Mouse (Mus musculus): Measurements from ENCODE around the gene Ppp2r5a. TPM values are rescaled to one million over a fixed set of nuclear protein-coding genes. Genes with fewer than 3 reads are reported as not detected.

The Ppp2r5a gene
- polyA plus RNA-seq, 1 experiment = 28.1 TPM

DNA sequence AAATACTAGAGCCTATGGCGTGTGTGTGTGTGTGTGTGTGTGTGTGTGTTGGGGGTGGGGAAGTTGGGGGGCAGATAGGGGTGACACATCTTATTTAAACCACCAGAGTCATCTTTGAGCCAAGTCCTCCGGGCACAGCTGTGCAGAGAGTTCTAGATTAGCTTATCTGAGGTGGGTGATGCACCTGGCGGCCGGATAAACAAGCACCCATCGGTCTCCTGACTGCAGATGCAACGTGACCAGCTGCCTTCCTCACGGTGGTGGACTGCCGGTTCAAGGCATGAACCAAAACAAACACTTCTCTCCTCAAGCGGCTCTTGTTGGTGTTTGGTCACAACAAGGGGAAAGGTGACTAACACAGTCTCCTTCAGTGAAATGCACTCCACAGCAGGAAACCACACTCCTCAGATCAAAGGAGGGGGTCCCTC, 42.8 kb upstream of the Ppp2r5a start:
- Histone ChIP-seq H3K36me3 (ENCODE audit: control insufficient read depth, insufficient read depth) (no peaks in the 10 kb centered on the region), H3K4me2 (ENCODE audit: low read depth) (no peak overlapping the region), H3K79me2 (ENCODE audit: control insufficient read depth, insufficient read depth) (no peaks in the 10 kb centered on the region), H3K27me3 (ENCODE audit: control insufficient read depth, insufficient read depth, insufficient read length) (no peaks in the 10 kb centered on the region), H3ac (ENCODE audit: control insufficient read depth, insufficient read length) (no peak overlapping the region), H3K4me3 (no peak overlapping the region)
- no peak for TF ChIP-seq USF1 (IDR thresholded peaks at IDR 0.05; ENCODE audit: low read depth)
- TF ChIP-seq MYOD1 (IDR thresholded peaks at IDR 0.05; ENCODE audit: control insufficient read depth in 1 of 3, insufficient read length in 2 of 3, low read depth in 2 of 3) = peak in 1 of 3 experiments; percentile 31
- TF ChIP-seq TCF12 (IDR thresholded peaks at IDR 0.05; ENCODE audit: insufficient read depth, poor library complexity, severe bottlenecking) = no peak
- TF ChIP-seq TCF3 (IDR thresholded peaks at IDR 0.05; ENCODE audit: insufficient read length, low read depth) = no peak
- no peak for TF ChIP-seq POLR2A (IDR thresholded peaks at IDR 0.05; ENCODE audit: insufficient read length, low read depth)
- no peak for TF ChIP-seq MAX (IDR thresholded peaks at IDR 0.05; ENCODE audit: low read depth)
- no peak for TF ChIP-seq CEBPB (IDR thresholded peaks at IDR 0.05; ENCODE audit: insufficient read depth, poor library complexity, severe bottlenecking)
- no peak for TF ChIP-seq REST (IDR thresholded peaks at IDR 0.05; ENCODE audit: insufficient read depth, insufficient read length)
- TF ChIP-seq E2F4 (IDR thresholded peaks at IDR 0.05; ENCODE audit: insufficient read depth) = no peak
- TF ChIP-seq SRF (IDR thresholded peaks at IDR 0.05; ENCODE audit: control insufficient read depth, insufficient read length, low read depth) = no peak
- peak in 2 of 3 experiments; percentile 27 to 48 for TF ChIP-seq MYOG (IDR thresholded peaks at IDR 0.05; ENCODE audit: control insufficient read depth in 1 of 3, insufficient read depth in 1 of 3, insufficient read length in 2 of 3, low read depth in 2 of 3)
- TF ChIP-seq POLR2AphosphoS2 (IDR thresholded peaks at IDR 0.05; ENCODE audit: insufficient read length, low read depth) = no peak

DNA sequence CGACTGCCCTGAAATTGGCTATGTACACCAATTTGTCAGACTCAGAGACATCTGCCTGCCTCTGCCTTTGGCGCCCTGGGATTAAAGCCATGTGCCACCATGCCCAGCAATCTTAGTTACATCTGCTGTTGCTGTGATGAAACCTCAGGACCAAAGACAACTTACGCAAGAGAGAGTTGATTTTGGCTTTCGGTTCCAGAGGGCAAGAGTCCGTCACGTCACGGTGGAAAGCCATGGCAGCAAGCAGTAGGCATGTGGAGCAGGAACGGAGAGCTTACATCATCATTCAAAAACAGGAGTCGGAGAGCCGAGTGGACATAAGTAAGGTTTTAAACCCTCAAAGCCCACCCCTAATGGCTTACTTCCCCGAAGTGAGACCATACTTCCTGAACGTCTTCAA, 42.3 kb upstream of the Ppp2r5a start:
- H3K27me3 ChIP-seq (ENCODE audit: control insufficient read depth, insufficient read depth, insufficient read length) = no peaks in the 10 kb centered on the region
- TF ChIP-seq MYOD1 (IDR thresholded peaks at IDR 0.05; ENCODE audit: control insufficient read depth in 1 of 3, insufficient read length in 2 of 3, low read depth in 2 of 3) (no peak), USF1 (IDR thresholded peaks at IDR 0.05; ENCODE audit: low read depth) (no peak), REST (IDR thresholded peaks at IDR 0.05; ENCODE audit: insufficient read depth, insufficient read length) (no peak), POLR2AphosphoS2 (IDR thresholded peaks at IDR 0.05; ENCODE audit: insufficient read length, low read depth) (no peak), MAX (IDR thresholded peaks at IDR 0.05; ENCODE audit: low read depth) (no peak), TCF12 (IDR thresholded peaks at IDR 0.05; ENCODE audit: insufficient read depth, poor library complexity, severe bottlenecking) (no peak), E2F4 (IDR thresholded peaks at IDR 0.05; ENCODE audit: insufficient read depth) (no peak), MYOG (IDR thresholded peaks at IDR 0.05; ENCODE audit: control insufficient read depth in 1 of 3, insufficient read depth in 1 of 3, insufficient read length in 2 of 3, low read depth in 2 of 3) (no peak), POLR2A (IDR thresholded peaks at IDR 0.05; ENCODE audit: insufficient read length, low read depth) (no peak), CEBPB (IDR thresholded peaks at IDR 0.05; ENCODE audit: insufficient read depth, poor library complexity, severe bottlenecking) (no peak), SRF (IDR thresholded peaks at IDR 0.05; ENCODE audit: control insufficient read depth, insufficient read length, low read depth) (no peak), TCF3 (IDR thresholded peaks at IDR 0.05; ENCODE audit: insufficient read length, low read depth) (no peak)
- H3ac ChIP-seq (ENCODE audit: control insufficient read depth, insufficient read length) = no peak overlapping the region
- no peaks in the 10 kb centered on the region for H3K36me3 ChIP-seq (ENCODE audit: control insufficient read depth, insufficient read depth)
- H3K4me2 ChIP-seq (ENCODE audit: low read depth) = no peak overlapping the region
- H3K4me3 ChIP-seq = no peak overlapping the region
- H3K79me2 ChIP-seq (ENCODE audit: control insufficient read depth, insufficient read depth) = no peaks in the 10 kb centered on the region

DNA sequence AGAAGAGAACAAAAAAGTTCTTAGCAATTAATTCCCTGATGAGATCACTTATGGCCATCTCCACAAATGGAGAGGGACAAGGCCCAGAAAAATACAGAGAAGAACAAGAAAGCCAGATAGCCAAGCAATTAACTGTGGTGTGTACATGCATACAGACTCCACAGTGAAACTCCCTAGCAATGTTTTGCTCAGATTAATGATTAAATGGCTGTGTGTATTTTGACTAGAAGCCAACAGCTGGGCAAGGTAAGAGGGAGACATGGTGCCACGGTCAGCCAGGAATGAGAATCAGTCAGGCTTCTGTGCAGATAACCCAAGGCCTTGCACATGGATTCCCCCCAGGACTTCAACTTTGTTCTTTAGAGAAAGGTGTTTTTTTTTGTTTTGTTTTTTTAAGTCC, 41.4 kb upstream of the Ppp2r5a start:
- Histone ChIP-seq H3ac (ENCODE audit: control insufficient read depth, insufficient read length) (no peak overlapping the region), H3K4me2 (ENCODE audit: low read depth) (no peak overlapping the region), H3K36me3 (ENCODE audit: control insufficient read depth, insufficient read depth) (no peaks in the 10 kb centered on the region), H3K27me3 (ENCODE audit: control insufficient read depth, insufficient read depth, insufficient read length) (no peaks in the 10 kb centered on the region), H3K4me3 (no peak overlapping the region), H3K79me2 (ENCODE audit: control insufficient read depth, insufficient read depth) (no peaks in the 10 kb centered on the region)
- TF ChIP-seq MYOD1 (IDR thresholded peaks at IDR 0.05; ENCODE audit: control insufficient read depth in 1 of 3, insufficient read length in 2 of 3, low read depth in 2 of 3) (no peak), REST (IDR thresholded peaks at IDR 0.05; ENCODE audit: insufficient read depth, insufficient read length) (no peak), CEBPB (IDR thresholded peaks at IDR 0.05; ENCODE audit: insufficient read depth, poor library complexity, severe bottlenecking) (no peak), MAX (IDR thresholded peaks at IDR 0.05; ENCODE audit: low read depth) (no peak), E2F4 (IDR thresholded peaks at IDR 0.05; ENCODE audit: insufficient read depth) (no peak), MYOG (IDR thresholded peaks at IDR 0.05; ENCODE audit: control insufficient read depth in 1 of 3, insufficient read depth in 1 of 3, insufficient read length in 2 of 3, low read depth in 2 of 3) (no peak), SRF (IDR thresholded peaks at IDR 0.05; ENCODE audit: control insufficient read depth, insufficient read length, low read depth) (no peak), TCF12 (IDR thresholded peaks at IDR 0.05; ENCODE audit: insufficient read depth, poor library complexity, severe bottlenecking) (no peak), USF1 (IDR thresholded peaks at IDR 0.05; ENCODE audit: low read depth) (no peak)

DNA sequence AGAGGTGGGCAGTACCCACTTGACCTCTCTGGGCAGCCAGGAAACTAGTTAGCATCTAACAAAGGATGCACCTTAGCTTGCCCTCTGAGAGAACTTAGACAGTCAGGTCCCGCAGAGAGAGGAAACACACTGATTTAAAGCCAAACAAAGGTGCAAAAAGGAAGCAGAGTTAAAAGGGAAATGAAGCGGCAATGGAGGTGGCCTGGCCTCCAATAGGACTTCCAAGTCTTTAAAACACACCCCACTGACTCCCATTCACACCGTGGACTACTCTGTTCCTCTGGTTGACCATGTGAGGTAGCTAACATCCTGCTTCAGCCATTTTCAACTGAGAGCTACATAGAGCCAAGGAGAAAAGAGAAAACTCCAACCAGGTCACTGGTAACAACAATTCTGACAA, 35.9 kb upstream of the Ppp2r5a start:
- Histone ChIP-seq H3ac (ENCODE audit: control insufficient read depth, insufficient read length) (no peak overlapping the region), H3K79me2 (ENCODE audit: control insufficient read depth, insufficient read depth) (no peaks in the 10 kb centered on the region), H3K36me3 (ENCODE audit: control insufficient read depth, insufficient read depth) (no peaks in the 10 kb centered on the region), H3K4me3 (no peak overlapping the region), H3K4me2 (ENCODE audit: low read depth) (no peak overlapping the region), H3K27me3 (ENCODE audit: control insufficient read depth, insufficient read depth, insufficient read length) (no peaks in the 10 kb centered on the region)
- TF ChIP-seq REST (IDR thresholded peaks at IDR 0.05; ENCODE audit: insufficient read depth, insufficient read length) (no peak), CEBPB (IDR thresholded peaks at IDR 0.05; ENCODE audit: insufficient read depth, poor library complexity, severe bottlenecking) (no peak), MYOD1 (IDR thresholded peaks at IDR 0.05; ENCODE audit: control insufficient read depth in 1 of 3, insufficient read length in 2 of 3, low read depth in 2 of 3) (no peak), POLR2AphosphoS2 (IDR thresholded peaks at IDR 0.05; ENCODE audit: insufficient read length, low read depth) (no peak), MAX (IDR thresholded peaks at IDR 0.05; ENCODE audit: low read depth) (no peak), SRF (IDR thresholded peaks at IDR 0.05; ENCODE audit: control insufficient read depth, insufficient read length, low read depth) (no peak), POLR2A (IDR thresholded peaks at IDR 0.05; ENCODE audit: insufficient read length, low read depth) (no peak), TCF3 (IDR thresholded peaks at IDR 0.05; ENCODE audit: insufficient read length, low read depth) (no peak), E2F4 (IDR thresholded peaks at IDR 0.05; ENCODE audit: insufficient read depth) (no peak), TCF12 (IDR thresholded peaks at IDR 0.05; ENCODE audit: insufficient read depth, poor library complexity, severe bottlenecking) (no peak), MYOG (IDR thresholded peaks at IDR 0.05; ENCODE audit: control insufficient read depth in 1 of 3, insufficient read depth in 1 of 3, insufficient read length in 2 of 3, low read depth in 2 of 3) (no peak), USF1 (IDR thresholded peaks at IDR 0.05; ENCODE audit: low read depth) (no peak)

Data from myocyte (in vitro differentiated cells).